Mouse (Mus musculus) heart, postnatal 0 days (tissue): ENCODE data around the gene Adra2c.

ENCODE experiments used
- CTCF ChIP-seq: IDR thresholded peaks from 2 replicates; pipeline ENCODE4 v1.5.1; 2016; ENCODE audit warnings: antibody characterized with exemption, control low read depth, low read depth
- EP300 ChIP-seq: IDR thresholded peaks from 2 replicates; pipeline ENCODE4 v1.6.1; 2016; ENCODE audit warnings: antibody characterized with exemption, low read depth

GRCm38 (mm10) chr5:35313826-35314586 lies 35.9 kb downstream of the Adra2c start:
- no peak for TF ChIP-seq EP300
- no peak for TF ChIP-seq CTCF
